Mouse (Mus musculus): ENCODE data around the gene Gas1. TPM values are rescaled to one million over a fixed set of nuclear protein-coding genes. Genes with fewer than 3 reads are reported as not detected.

Gene Gas1
- polyA plus RNA-seq (2015; fragmentation: Nextera tagmentation; extraction: Ambion mirVana): 55.0 and 58.4 TPM in 2 replicates

GRCm38 (mm10) chr13:60177106-60177796 lies at the start of gene Gas1:
TSS of gene Gas1 (minus strand) at chr13:60177365.
- peak within 1 kb of the TSS; percentile 72 for H3K4me2 ChIP-seq (replicated peaks; ENCODE audit: low read depth, low read length)
- H3K4me3 ChIP-seq (ENCODE audit: low read length): peak within 1 kb of the TSS; percentile 75
- no peaks in the 10 kb centered on the region for H3K27me3 ChIP-seq (ENCODE audit: insufficient read depth, low read length)
- peak within 1 kb of the TSS; percentile 98 for H3K9ac ChIP-seq (replicated peaks; ENCODE audit: low read length)
- ATAC-seq (ENCODE audit: low FRiP score, low TSS enrichment): peak; percentile 94
- peak within 1 kb of the TSS; percentile 99 for H3K27ac ChIP-seq (ENCODE audit: low read length)
- H3K9me3 ChIP-seq (ENCODE audit: low read length): 0 out of 2 replicates have a peak, but pooled peaks cover 2% of the 10 kb centered on the region
- no peaks in the 10 kb centered on the region for H3K36me3 ChIP-seq (ENCODE audit: insufficient read depth, low read length)
- WGBS: under 1% methylated on average over 53 of the region's 59 CpGs
- peaks cover 22% of the 10 kb centered on the region for H3K4me1 ChIP-seq (ENCODE audit: insufficient read depth, low read length)

- Histone ChIP-seq H3K9me3 (ENCODE audit: low read length) (0 out of 2 replicates have a peak, but pooled peaks cover 6% of the 10 kb centered on the region), H3K27ac (ENCODE audit: low read length) (peak overlapping the region; percentile 95), H3K4me3 (ENCODE audit: low read length) (no peak overlapping the region), H3K36me3 (ENCODE audit: insufficient read depth, low read length) (no peaks in the 10 kb centered on the region), H3K9ac (replicated peaks; ENCODE audit: low read length) (0 out of 2 replicates have a peak overlapping the region, but pooled peaks have one; percentile 25), H3K4me1 (ENCODE audit: insufficient read depth, low read length) (peaks cover 37% of the 10 kb centered on the region), H3K27me3 (ENCODE audit: insufficient read depth, low read length) (no peaks in the 10 kb centered on the region), H3K4me2 (replicated peaks; ENCODE audit: low read depth, low read length) (peak overlapping the region; percentile 36)
- peak; percentile 91 for ATAC-seq (ENCODE audit: low FRiP score, low TSS enrichment)
- WGBS: 6% methylated on average over 9 of the region's 9 CpGs
These were observed 49.2 kb upstream of the Gas1 start for GRCm38 (mm10) chr13:60226251-60226836.

GRCm38 (mm10) chr13:60225736-60226135 lies 48.6 kb upstream of the Gas1 start:
- no peak overlapping the region for H3K4me3 ChIP-seq (ENCODE audit: low read length)
- H3K27ac ChIP-seq (ENCODE audit: low read length): peak overlapping the region; percentile 95
- H3K9me3 ChIP-seq (ENCODE audit: low read length): 0 out of 2 replicates have a peak, but pooled peaks cover 6% of the 10 kb centered on the region
- H3K36me3 ChIP-seq (ENCODE audit: insufficient read depth, low read length): no peaks in the 10 kb centered on the region
- ATAC-seq (ENCODE audit: low FRiP score, low TSS enrichment): peak; percentile 28; the same call in 1 of the 2 replicates
- peaks cover 37% of the 10 kb centered on the region for H3K4me1 ChIP-seq (ENCODE audit: insufficient read depth, low read length)
- H3K27me3 ChIP-seq (ENCODE audit: insufficient read depth, low read length): no peaks in the 10 kb centered on the region
- WGBS: 30% methylated on average over 1 of the region's 1 CpGs
- H3K9ac ChIP-seq (replicated peaks; ENCODE audit: low read length): no peak overlapping the region
- peak overlapping the region; percentile 36 for H3K4me2 ChIP-seq (replicated peaks; ENCODE audit: low read depth, low read length)

- Histone ChIP-seq H3K4me3 (ENCODE audit: low read length) (no peak overlapping the region), H3K4me1 (ENCODE audit: insufficient read depth, low read length) (peaks cover 37% of the 10 kb centered on the region), H3K9me3 (ENCODE audit: low read length) (0 out of 2 replicates have a peak, but pooled peaks cover 6% of the 10 kb centered on the region), H3K27me3 (ENCODE audit: insufficient read depth, low read length) (no peaks in the 10 kb centered on the region), H3K36me3 (ENCODE audit: insufficient read depth, low read length) (no peaks in the 10 kb centered on the region), H3K9ac (replicated peaks; ENCODE audit: low read length) (no peak overlapping the region), H3K4me2 (replicated peaks; ENCODE audit: low read depth, low read length) (no peak overlapping the region), H3K27ac (ENCODE audit: low read length) (peak overlapping the region; percentile 95)
- ATAC-seq (ENCODE audit: low FRiP score, low TSS enrichment): no peak
- WGBS: 55% methylated on average over 5 of the region's 5 CpGs
These were observed 48.1 kb upstream of the Gas1 start for GRCm38 (mm10) chr13:60225276-60225675.

GRCm38 (mm10) chr13:60223797-60224196 lies 46.6 kb upstream of the Gas1 start:
- Histone ChIP-seq H3K4me1 (ENCODE audit: insufficient read depth, low read length) (peaks cover 37% of the 10 kb centered on the region), H3K27ac (ENCODE audit: low read length) (no peak overlapping the region), H3K36me3 (ENCODE audit: insufficient read depth, low read length) (no peaks in the 10 kb centered on the region), H3K4me2 (replicated peaks; ENCODE audit: low read depth, low read length) (no peak overlapping the region), H3K9me3 (ENCODE audit: low read length) (0 out of 2 replicates have a peak, but pooled peaks cover 6% of the 10 kb centered on the region), H3K27me3 (ENCODE audit: insufficient read depth, low read length) (no peaks in the 10 kb centered on the region), H3K4me3 (ENCODE audit: low read length) (no peak overlapping the region), H3K9ac (replicated peaks; ENCODE audit: low read length) (no peak overlapping the region)
- no peak for ATAC-seq (ENCODE audit: low FRiP score, low TSS enrichment)
- WGBS: 39% methylated on average over 2 of the region's 2 CpGs

GRCm38 (mm10) chr13:60222336-60222735 lies 45.2 kb upstream of the Gas1 start:
- H3K9me3 ChIP-seq (ENCODE audit: low read length): 0 out of 2 replicates have a peak, but pooled peaks cover 6% of the 10 kb centered on the region
- H3K4me1 ChIP-seq (ENCODE audit: insufficient read depth, low read length): peaks cover 25% of the 10 kb centered on the region
- no peak overlapping the region for H3K4me3 ChIP-seq (ENCODE audit: low read length)
- no peak overlapping the region for H3K9ac ChIP-seq (replicated peaks; ENCODE audit: low read length)
- ATAC-seq (ENCODE audit: low FRiP score, low TSS enrichment): no peak
- no peak overlapping the region; the same call in 1 of the 2 replicates for H3K27ac ChIP-seq (ENCODE audit: low read length)
- no peak overlapping the region for H3K4me2 ChIP-seq (replicated peaks; ENCODE audit: low read depth, low read length)
- no peaks in the 10 kb centered on the region for H3K27me3 ChIP-seq (ENCODE audit: insufficient read depth, low read length)
- WGBS: 66% methylated on average over 11 of the region's 11 CpGs
- no peaks in the 10 kb centered on the region for H3K36me3 ChIP-seq (ENCODE audit: insufficient read depth, low read length)

- H3K27me3 ChIP-seq (ENCODE audit: insufficient read depth, low read length): no peaks in the 10 kb centered on the region
- H3K4me1 ChIP-seq (ENCODE audit: insufficient read depth, low read length): no peaks in the 10 kb centered on the region
- no peaks in the 10 kb centered on the region for H3K36me3 ChIP-seq (ENCODE audit: insufficient read depth, low read length)
- H3K9me3 ChIP-seq (ENCODE audit: low read length): no peaks in the 10 kb centered on the region
- no peak overlapping the region for H3K4me3 ChIP-seq (ENCODE audit: low read length)
- no peak for ATAC-seq (ENCODE audit: low FRiP score, low TSS enrichment)
- 77% methylated on average over 7 of the region's 7 CpGs for WGBS
- no peak overlapping the region for H3K9ac ChIP-seq (replicated peaks; ENCODE audit: low read length)
- no peak overlapping the region for H3K4me2 ChIP-seq (replicated peaks; ENCODE audit: low read depth, low read length)
- H3K27ac ChIP-seq (ENCODE audit: low read length): no peak overlapping the region
These were observed 36.7 kb upstream of the Gas1 start for GRCm38 (mm10) chr13:60213896-60214295.

GRCm38 (mm10) chr13:60207135-60207601 lies 30.0 kb upstream of the Gas1 start:
- 92% methylated on average over 6 of the region's 6 CpGs for WGBS
- ATAC-seq (ENCODE audit: low FRiP score, low TSS enrichment): no peak
- H3K4me2 ChIP-seq (replicated peaks; ENCODE audit: low read depth, low read length): no peak overlapping the region
- H3K9ac ChIP-seq (replicated peaks; ENCODE audit: low read length): no peak overlapping the region
- H3K4me1 ChIP-seq (ENCODE audit: insufficient read depth, low read length): no peaks in the 10 kb centered on the region
- no peak overlapping the region for H3K27ac ChIP-seq (ENCODE audit: low read length)
- no peaks in the 10 kb centered on the region for H3K36me3 ChIP-seq (ENCODE audit: insufficient read depth, low read length)
- H3K9me3 ChIP-seq (ENCODE audit: low read length): peaks cover 11% of the 10 kb centered on the region; the same call in 1 of the 2 replicates
- no peaks in the 10 kb centered on the region for H3K27me3 ChIP-seq (ENCODE audit: insufficient read depth, low read length)
- H3K4me3 ChIP-seq (ENCODE audit: low read length): no peak overlapping the region

GRCm38 (mm10) chr13:60204746-60205145 lies 27.6 kb upstream of the Gas1 start:
- H3K4me3 ChIP-seq (ENCODE audit: low read length): no peak overlapping the region
- peaks cover 11% of the 10 kb centered on the region; the same call in 1 of the 2 replicates for H3K9me3 ChIP-seq (ENCODE audit: low read length)
- H3K9ac ChIP-seq (replicated peaks; ENCODE audit: low read length): no peak overlapping the region
- H3K4me2 ChIP-seq (replicated peaks; ENCODE audit: low read depth, low read length): no peak overlapping the region
- H3K36me3 ChIP-seq (ENCODE audit: insufficient read depth, low read length): no peaks in the 10 kb centered on the region
- 94% methylated on average over 6 of the region's 6 CpGs for WGBS
- ATAC-seq (ENCODE audit: low FRiP score, low TSS enrichment): no peak
- no peaks in the 10 kb centered on the region for H3K4me1 ChIP-seq (ENCODE audit: insufficient read depth, low read length)
- H3K27me3 ChIP-seq (ENCODE audit: insufficient read depth, low read length): no peaks in the 10 kb centered on the region
- H3K27ac ChIP-seq (ENCODE audit: low read length): no peak overlapping the region

- no peak; the same call in 1 of the 2 replicates for ATAC-seq (ENCODE audit: low FRiP score, low TSS enrichment)
- H3K4me1 ChIP-seq (ENCODE audit: insufficient read depth, low read length): no peaks in the 10 kb centered on the region
- no peaks in the 10 kb centered on the region for H3K9me3 ChIP-seq (ENCODE audit: low read length)
- no peak overlapping the region for H3K4me2 ChIP-seq (replicated peaks; ENCODE audit: low read depth, low read length)
- H3K27ac ChIP-seq (ENCODE audit: low read length): no peak overlapping the region
- no peak overlapping the region for H3K4me3 ChIP-seq (ENCODE audit: low read length)
- 25% methylated on average over 6 of the region's 6 CpGs for WGBS
- H3K36me3 ChIP-seq (ENCODE audit: insufficient read depth, low read length): no peaks in the 10 kb centered on the region
- no peak overlapping the region for H3K9ac ChIP-seq (replicated peaks; ENCODE audit: low read length)
- H3K27me3 ChIP-seq (ENCODE audit: insufficient read depth, low read length): no peaks in the 10 kb centered on the region
These were observed 16.1 kb upstream of the Gas1 start for GRCm38 (mm10) chr13:60193273-60193672.
